ENCODE assay signal across 9 mouse cellular contexts in the genomic region with DNA sequence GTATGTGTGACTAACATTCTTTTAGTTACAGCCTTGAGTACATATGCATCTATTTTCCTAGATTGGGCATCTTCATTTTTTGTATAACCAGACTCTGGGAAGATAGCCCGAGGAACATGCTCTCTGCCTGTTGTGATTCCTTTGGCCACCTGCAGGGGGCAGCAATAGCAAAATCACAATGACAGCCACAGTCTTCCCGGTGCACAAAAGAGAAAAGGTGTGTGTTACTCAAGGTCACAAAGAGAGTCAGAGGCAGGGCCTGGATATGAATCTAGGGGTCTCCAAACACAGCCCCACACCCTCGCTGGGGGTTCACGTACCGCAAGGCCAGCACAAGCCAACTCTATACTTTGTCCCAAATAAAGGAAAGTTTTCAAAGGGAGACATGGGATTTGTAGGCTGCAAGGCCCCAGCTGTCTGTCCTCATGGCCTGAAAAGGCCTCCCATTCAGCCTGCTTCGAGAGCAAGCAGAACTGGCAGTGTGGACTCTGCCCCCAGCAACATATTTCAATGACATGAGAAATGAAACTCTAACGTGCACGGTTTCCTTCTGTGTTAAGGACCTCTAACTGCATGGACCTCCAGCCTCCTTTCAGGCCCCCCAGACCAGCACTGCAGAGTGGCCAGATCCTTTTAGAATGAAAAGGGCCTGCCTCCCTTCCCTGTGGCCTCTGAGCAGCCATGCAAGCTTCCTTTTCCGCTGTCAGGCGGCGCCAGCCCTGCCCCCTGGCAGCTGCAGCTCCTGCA. TPM values are rescaled to one million over a fixed set of nuclear protein-coding genes. Genes with fewer than 3 reads are reported as not detected.
DNase-seq lines count a peak whose midpoint lies in the region; ATAC-seq and TF ChIP-seq lines count a peak whose summit lies in the region.
"Had no signal": no experiment of that assay in that cellular context is flagged by ENCODE, and none has a peak within 500 bp of the region (broad histone marks: within the 10 kb centered on the region; RNA-seq: fewer than 3 reads in every experiment).

No protein-coding gene starts in this region.

- no peak for DNase-seq in testis, postnatal 14 days (ENCODE audit: low spot score)
- DNase-seq in cerebellum, adult 9-11 months, result peak; percentile 31
- DNase-seq in frontal cortex, postnatal 36 days (ENCODE audit: low spot score in 2 of 2), result peak; percentile 35 to 63
- peak; percentile 65 for DNase-seq in kidney, adult 11 months
- DNase-seq in liver, postnatal 0 days, result peak; percentile 51
- peak; percentile 80 for DNase-seq in thymus, adult 2 months

- no peak overlapping the region for H3K9ac ChIP-seq in liver, postnatal 0 days (replicated peaks)
- H3K9ac ChIP-seq in neural tube, embryonic 14.5 days (replicated peaks; ENCODE audit: low read depth, low read length), result no peak overlapping the region
- H3K9ac ChIP-seq: embryonic facial prominence, embryonic 15.5 days had no signal

- peak; percentile 69; the same call in 1 of the 2 replicates for TF ChIP-seq CTCF in testis, adult 2 months (IDR thresholded peaks at IDR 0.05; ENCODE audit: control insufficient read depth, insufficient read depth, insufficient replicate concordance, low read depth, low read length)
- peak; percentile 83 for TF ChIP-seq CTCF in liver, postnatal 0 days (IDR thresholded peaks at IDR 0.05; ENCODE audit: low read depth)
- TF ChIP-seq CTCF in thymus, adult 2 months (IDR thresholded peaks at IDR 0.05; ENCODE audit: borderline replicate concordance, control insufficient read depth, extremely low read depth, insufficient read depth, low read length, poor library complexity), result peak; percentile 52; the same call in 1 of the 2 replicates

- H3K4me1 ChIP-seq in testis, adult 2 months (ENCODE audit: control insufficient read depth, insufficient read depth, low read length), result no peaks in the 10 kb centered on the region; the same call in 1 of the 2 replicates
- H3K4me1 ChIP-seq in liver, postnatal 0 days (ENCODE audit: insufficient read depth), result peaks cover 12% of the 10 kb centered on the region
- 0 out of 2 replicates have a peak, but pooled peaks cover 8% of the 10 kb centered on the region for H3K4me1 ChIP-seq in neural tube, embryonic 14.5 days (ENCODE audit: control insufficient read depth, insufficient read depth, low read length)
- H3K4me1 ChIP-seq in thymus, adult 2 months (replicated peaks; ENCODE audit: control insufficient read depth, insufficient read depth, low read length), result peaks cover 42% of the 10 kb centered on the region

- H3K4me2 ChIP-seq in liver, postnatal 0 days (ENCODE audit: low read depth, low read length), result peak overlapping the region; percentile 24; the same call in 1 of the 2 replicates
- H3K4me2 ChIP-seq in neural tube, embryonic 14.5 days (ENCODE audit: low read depth, low read length), result no peak overlapping the region
- H3K4me2 ChIP-seq: embryonic facial prominence, embryonic 15.5 days had no signal

- 36% methylated on average over 11 of the region's 11 CpGs for WGBS in liver, postnatal 0 days (ENCODE audit: insufficient replicate concordance)
- WGBS in neural tube, embryonic 14.5 days, result 26% methylated on average over 11 of the region's 11 CpGs
- WGBS in thymus, adult 2 months, result 34% methylated on average over 11 of the region's 11 CpGs

- TF ChIP-seq POLR2A in testis, adult 2 months (IDR thresholded peaks at IDR 0.05; ENCODE audit: control insufficient read depth, low read depth, low read length), result no peak
- no peak for TF ChIP-seq POLR2A in thymus, adult 2 months (IDR thresholded peaks at IDR 0.05; ENCODE audit: control insufficient read depth, extremely low read depth, insufficient read depth, low read length, poor library complexity)

- no peak for ATAC-seq in liver, postnatal 0 days
- peak; percentile 50; the same call in 1 of the 2 replicates for ATAC-seq in neural tube, embryonic 14.5 days (ENCODE audit: low read depth)

- H3K27ac ChIP-seq in testis, adult 2 months (ENCODE audit: control insufficient read depth, insufficient read depth, low read depth, low read length), result no peak overlapping the region
- H3K27ac ChIP-seq in liver, postnatal 0 days (ENCODE audit: low read depth), result peak overlapping the region; percentile 30; the same call in 1 of the 2 replicates
- H3K27ac ChIP-seq in neural tube, embryonic 14.5 days (ENCODE audit: low read depth, low read length), result no peak overlapping the region
- peak overlapping the region; percentile 91 for H3K27ac ChIP-seq in thymus, adult 2 months (ENCODE audit: control insufficient read depth, insufficient read depth, low read length)
- H3K27ac ChIP-seq: embryonic facial prominence, embryonic 15.5 days had no signal

- H3K4me3 ChIP-seq in testis, adult 2 months (ENCODE audit: control insufficient read depth, low read depth, low read length), result no peak overlapping the region
- H3K4me3 ChIP-seq in liver, postnatal 0 days (ENCODE audit: low read depth, low read length), result no peak overlapping the region
- H3K4me3 ChIP-seq in neural tube, embryonic 14.5 days (ENCODE audit: low read depth, low read length), result no peak overlapping the region
- no peak overlapping the region for H3K4me3 ChIP-seq in thymus, adult 2 months (ENCODE audit: control insufficient read depth, insufficient read depth, low read length)
- H3K4me3 ChIP-seq: embryonic facial prominence, embryonic 15.5 days had no signal

- no peaks in the 10 kb centered on the region for H3K27me3 ChIP-seq in testis, adult 2 months (ENCODE audit: control insufficient read depth, insufficient read depth, low read length)
- no peaks in the 10 kb centered on the region for H3K27me3 ChIP-seq in liver, postnatal 0 days (ENCODE audit: insufficient read depth, low read length)
- no peaks in the 10 kb centered on the region for H3K27me3 ChIP-seq in neural tube, embryonic 14.5 days (ENCODE audit: control insufficient read depth, insufficient read depth, low read length)
- no peaks in the 10 kb centered on the region for H3K27me3 ChIP-seq in thymus, adult 2 months (ENCODE audit: control insufficient read depth, insufficient read depth, low read length)
- H3K27me3 ChIP-seq: embryonic facial prominence, embryonic 15.5 days had no signal

- H3K36me3 ChIP-seq in testis, adult 2 months (ENCODE audit: control insufficient read depth, insufficient read depth, low read length), result no peaks in the 10 kb centered on the region
- no peaks in the 10 kb centered on the region for H3K36me3 ChIP-seq in liver, postnatal 0 days (replicated peaks; ENCODE audit: insufficient read depth, low read length)
- no peaks in the 10 kb centered on the region for H3K36me3 ChIP-seq in neural tube, embryonic 14.5 days (ENCODE audit: control insufficient read depth, insufficient read depth, low read length)
- no peaks in the 10 kb centered on the region for H3K36me3 ChIP-seq in thymus, adult 2 months (ENCODE audit: control insufficient read depth, insufficient read depth, low read length)
- H3K36me3 ChIP-seq: embryonic facial prominence, embryonic 15.5 days had no signal

- H3K9me3 ChIP-seq in liver, postnatal 0 days (ENCODE audit: low read length), result no peaks in the 10 kb centered on the region
- H3K9me3 ChIP-seq in neural tube, embryonic 14.5 days (ENCODE audit: control insufficient read depth, low read length), result no peaks in the 10 kb centered on the region
- H3K9me3 ChIP-seq: embryonic facial prominence, embryonic 15.5 days had no signal

- TF ChIP-seq EP300 in liver, postnatal 0 days (IDR thresholded peaks at IDR 0.05; ENCODE audit: low read depth), result no peak

RNA-seq across cellular contexts. Expression of a gene that starts 15.5 kb away (rescaled TPM):
- 22.5 and 26.1 TPM in 2 replicates for polyA plus RNA-seq in testis, adult 2 months (2012; rRNA removed)
- 0.61 and 0.64 TPM in 2 replicates for polyA plus RNA-seq in liver, postnatal 0 days (2015; fragmentation: Nextera tagmentation; extraction: Ambion mirVana)
- polyA plus RNA-seq in neural tube, embryonic 14.5 days (2014; fragmentation: Nextera tagmentation; extraction: Ambion mirVana), result 4.0 and 6.2 TPM in 2 replicates
- polyA plus RNA-seq in thymus, adult 2 months (2012; rRNA removed), result 132 and 204 TPM in 2 replicates

Comparison
In these comparisons a context has a peak if more than half of its experiments do, and no peak if none do; other contexts are left out.
1. H3K27ac ChIP-seq: peak in liver, postnatal 0 days (single experiment) and thymus, adult 2 months (single experiment); none in testis, adult 2 months (single experiment) and neural tube, embryonic 14.5 days (single experiment).
2. Peak in every context shown above with its lines, with median percentiles within 50 percentile points of each other: CTCF ChIP-seq.